Mouse (Mus musculus) intestine, embryonic 14.5 days (tissue): ENCODE measurements around the gene E130116L18Rik. TPM values are rescaled to one million over a fixed set of nuclear protein-coding genes. Genes with fewer than 3 reads are reported as not detected.
"Not testable (repeated sequence)": the region's sequence is repeated elsewhere in the genome, so short reads cannot be mapped to it uniquely, and the experiment has no call there.

Experiments
- ATAC-seq: fragments of 200-750 bp; cut with Nextera tagmentation; replicated peaks from 2 replicates; pipeline ENCODE4 v1.8.0; 2017; ENCODE audit warnings: low read depth, moderate number of reproducible peaks, moderate TSS enrichment, moderate library complexity; ENCODE audit not compliant: low FRiP score, low TSS enrichment
- DNase-seq: peaks from one replicate; pipeline ENCODE4 v3.0.0-alpha.2; 2018; ENCODE audit warnings: low spot score
- H3K27ac ChIP-seq: fragments of 300-500 bp; sonication (generic); 2 replicates; pipeline ENCODE4 v1.5.1; 2014; ENCODE audit warnings: low read depth, mild to moderate bottlenecking, control low read depth
- H3K27me3 ChIP-seq: fragments of 300-500 bp; sonication (generic); replicated peaks from 2 replicates; pipeline ENCODE4 v1.6.1; 2014; ENCODE audit warnings: low read length, control low read depth; ENCODE audit not compliant: control insufficient read depth, insufficient read depth
- H3K36me3 ChIP-seq: fragments of 300-500 bp; sonication (generic); 2 replicates; pipeline ENCODE4 v1.6.1; 2014; ENCODE audit warnings: low read length, control low read depth; ENCODE audit not compliant: control insufficient read depth, insufficient read depth
- H3K4me1 ChIP-seq: fragments of 300-500 bp; sonication (generic); replicated peaks from 2 replicates; pipeline ENCODE4 v1.6.1; 2014; ENCODE audit warnings: low read length, control low read depth, mixed read lengths; ENCODE audit not compliant: control insufficient read depth, insufficient read depth
- H3K4me2 ChIP-seq: fragments of 300-500 bp; sonication (generic); 2 replicates; pipeline ENCODE4 v1.6.1; 2014; ENCODE audit warnings: low read length
- H3K4me3 ChIP-seq: fragments of 300-500 bp; sonication (generic); 2 replicates; pipeline ENCODE4 v1.5.1; 2014; ENCODE audit warnings: low read depth, low read length, control low read depth, mixed read lengths
- H3K9ac ChIP-seq: fragments of 300-500 bp; sonication (generic); 2 replicates; pipeline ENCODE4 v1.6.1; 2014; ENCODE audit warnings: mild to moderate bottlenecking, low read length
- H3K9me3 ChIP-seq: fragments of 300-500 bp; sonication (generic); 2 replicates; pipeline ENCODE4 v1.6.1; 2016; ENCODE audit warnings: low read length, control low read depth; ENCODE audit not compliant: control insufficient read depth
- WGBS: fragments of 180-500 bp; shearing (Covaris S2); extraction: QIAGEN DNeasy Blood & Tissue Kit; methylation state at CpG from one replicate; pipeline ENCODE4 v1.1.7; 2014; 5-methylcytosine and 5-hydroxymethylcytosine counted together
- polyA plus RNA-seq: library from polyadenylated mRNA; unstranded; fragments of >200 nt; fragmentation: Nextera tagmentation; extraction: Ambion mirVana; gene quantifications from 2 replicates; pipeline ENCODE4 v1.2.1, GENCODE M21; 2014

E130116L18Rik gene
- polyA plus RNA-seq, 1 experiment from 2014 or later: not detected

DNA sequence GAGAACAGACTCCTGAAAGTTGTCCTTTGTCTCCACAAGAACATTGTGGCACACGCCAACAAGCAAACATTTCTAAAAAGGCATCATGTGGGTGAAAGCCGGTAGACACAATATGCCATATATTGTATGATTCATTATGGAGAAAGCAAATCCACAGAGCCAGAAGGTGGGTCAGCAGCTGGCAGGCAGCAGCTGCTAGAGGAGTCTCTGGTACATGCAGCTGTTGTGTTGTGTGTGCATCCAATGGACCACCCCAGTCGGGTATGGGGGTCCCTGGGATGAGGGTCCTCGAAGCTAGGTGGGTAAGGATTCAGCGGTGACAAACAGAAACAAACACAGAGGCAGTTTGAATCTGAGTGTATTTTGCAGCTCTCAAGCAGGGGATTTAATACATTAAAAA is 45.0 kb downstream of the E130116L18Rik start:
- WGBS: 91% methylated on average over 5 of the region's 5 CpGs
- not testable (repeated sequence) for H3K4me1 ChIP-seq, H3K27me3 ChIP-seq, H3K9ac ChIP-seq, H3K27ac ChIP-seq, H3K36me3 ChIP-seq, H3K4me3 ChIP-seq, H3K4me2 ChIP-seq, DNase-seq, ATAC-seq, H3K9me3 ChIP-seq

Other genes with a start within 250 kb of the E130116L18Rik start
- gene Prkag2, start 122.5 kb downstream of the E130116L18Rik start, polyA plus RNA-seq: 52.1 and 54.0 TPM in 2 replicates
- gene Galntl5, start 41.7 kb downstream of the E130116L18Rik start, polyA plus RNA-seq: not detected in 2 replicates
- gene Galnt11, start 1.2 kb downstream of the E130116L18Rik start, polyA plus RNA-seq: 42.1 and 45.5 TPM in 2 replicates